Mouse (Mus musculus) embryonic fibroblast, embryonic 13.5 days (primary cell): Measurements from ENCODE around the gene Pnmt.

Source experiments
- CTCF ChIP-seq: IDR thresholded peaks from 2 replicates; pipeline ENCODE4 v1.5.1; 2011; ENCODE audit warnings: mild to moderate bottlenecking, control low read depth, low read length, moderate library complexity, borderline replicate concordance; ENCODE audit not compliant: insufficient read depth
- POLR2A ChIP-seq: IDR thresholded peaks from 2 replicates; pipeline ENCODE4 v1.6.1; 2011; ENCODE audit warnings: low read depth, mild to moderate bottlenecking, control low read depth, low read length, moderate library complexity

- TF ChIP-seq CTCF (no peak), POLR2A (peak; percentile 94)
These were observed 27.8 kb upstream of the Pnmt start, which contains the start of gene Stard3 for GRCm38 (mm10) chr11:98358161-98359083.
